Comparison of ENCODE assay signal across 34 mouse cellular contexts in the genomic region with DNA sequence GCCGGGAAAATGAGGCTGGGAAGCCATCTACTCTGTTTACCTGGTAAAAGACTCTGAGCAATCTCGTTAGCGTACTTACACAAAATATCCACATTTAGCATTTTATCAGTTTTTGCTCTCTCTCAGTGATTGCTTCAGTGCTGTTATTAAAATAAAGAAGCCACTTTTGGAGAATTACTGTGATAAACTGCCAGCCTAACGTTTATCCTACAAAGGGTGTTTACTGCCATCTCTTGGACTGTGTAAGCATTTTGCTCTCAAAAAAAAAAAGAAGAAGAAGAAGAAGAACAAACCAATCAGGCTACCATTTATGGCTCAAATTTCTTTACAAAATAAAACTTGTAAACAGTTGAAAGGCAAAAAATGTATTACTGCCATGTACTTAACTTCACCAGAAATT. TPM values are rescaled to one million over a fixed set of nuclear protein-coding genes. Genes with fewer than 3 reads are reported as not detected.
DNase-seq lines count a peak whose midpoint lies in the region; ATAC-seq and TF ChIP-seq lines count a peak whose summit lies in the region.
"Had no signal": no experiment of that assay in that cellular context is flagged by ENCODE, and none has a peak within 500 bp of the region (broad histone marks: within the 10 kb centered on the region; RNA-seq: fewer than 3 reads in every experiment).

No protein-coding gene starts in this region.

- peak; percentile 29 for DNase-seq in forebrain, embryonic 14.5 days (ENCODE audit: low spot score)
- DNase-seq in midbrain, embryonic 14.5 days, result peak; percentile 57
- DNase-seq in liver, embryonic 11.5 days (ENCODE audit: low spot score), result no peak
- DNase-seq: adrenal gland, postnatal 36 days; cerebellum, adult 2 months; cerebellum, postnatal 25 days; gastrocnemius, adult 2 months; gastrocnemius, postnatal 36 days; heart, adult 2 months; heart, postnatal 10 days; kidney, adult 8-10 months; kidney, postnatal 10 days; liver, postnatal 0 days; lung, postnatal 10 days; right cerebral cortex, adult 18-20 months; right cerebral cortex, postnatal 4 days; thymus, adult 2 months; thymus, postnatal 36 days had no signal

- no peak for ATAC-seq in forebrain, embryonic 14.5 days
- no peak for ATAC-seq in forebrain, embryonic 16.5 days
- ATAC-seq in intestine, postnatal 0 days, result no peak
- no peak for ATAC-seq in intestine, embryonic 16.5 days
- no peak for ATAC-seq in midbrain, embryonic 14.5 days (ENCODE audit: low FRiP score, low TSS enrichment)
- no peak for ATAC-seq in midbrain, embryonic 13.5 days
- no peak for ATAC-seq in liver, embryonic 11.5 days (replicated peaks; ENCODE audit: low FRiP score)
- no peak for ATAC-seq in heart, embryonic 11.5 days (replicated peaks; ENCODE audit: insufficient number of reproducible peaks, low FRiP score, low TSS enrichment)
- ATAC-seq: forebrain, embryonic 13.5 days; inflammation-experienced regulatory T-cells, adult 6 months; liver, embryonic 12.5 days; liver, postnatal 0 days; midbrain, embryonic 15.5 days had no signal

- H3K9me3 ChIP-seq in forebrain, embryonic 14.5 days (replicated peaks; ENCODE audit: control insufficient read depth, low read length), result no peaks in the 10 kb centered on the region
- H3K9me3 ChIP-seq in forebrain, embryonic 16.5 days (ENCODE audit: control insufficient read depth, low read length), result no peaks in the 10 kb centered on the region
- H3K9me3 ChIP-seq in intestine, postnatal 0 days (ENCODE audit: control insufficient read depth), result no peaks in the 10 kb centered on the region
- H3K9me3 ChIP-seq in intestine, embryonic 16.5 days (ENCODE audit: control insufficient read depth, low read length), result no peaks in the 10 kb centered on the region
- no peaks in the 10 kb centered on the region for H3K9me3 ChIP-seq in midbrain, embryonic 14.5 days (ENCODE audit: control insufficient read depth, low read length)
- H3K9me3 ChIP-seq in midbrain, embryonic 13.5 days, result no peaks in the 10 kb centered on the region
- no peaks in the 10 kb centered on the region for H3K9me3 ChIP-seq in liver, embryonic 11.5 days (ENCODE audit: control insufficient read depth, low read length)
- no peaks in the 10 kb centered on the region for H3K9me3 ChIP-seq in heart, embryonic 11.5 days (replicated peaks; ENCODE audit: control insufficient read depth, low read length)
- H3K9me3 ChIP-seq: embryonic facial prominence, embryonic 10.5 days; embryonic facial prominence, embryonic 15.5 days; forebrain, embryonic 13.5 days; heart, embryonic 13.5 days; limb, embryonic 13.5 days; liver, embryonic 12.5 days; midbrain, embryonic 15.5 days; neural tube, embryonic 12.5 days had no signal

- 49% methylated on average over 4 of the region's 4 CpGs for WGBS in forebrain, embryonic 14.5 days
- 44% methylated on average over 4 of the region's 4 CpGs for WGBS in forebrain, embryonic 16.5 days
- 59% methylated on average over 4 of the region's 4 CpGs for WGBS in intestine, postnatal 0 days
- WGBS in intestine, embryonic 16.5 days, result 62% methylated on average over 4 of the region's 4 CpGs
- WGBS in midbrain, embryonic 14.5 days, result 77% methylated on average over 4 of the region's 4 CpGs
- 77% methylated on average over 4 of the region's 4 CpGs for WGBS in midbrain, embryonic 13.5 days
- 65% methylated on average over 4 of the region's 4 CpGs for WGBS in liver, embryonic 11.5 days
- WGBS in heart, embryonic 11.5 days (ENCODE audit: insufficient replicate concordance), result 74% methylated on average over 4 of the region's 4 CpGs

- no peak overlapping the region for H3K4me2 ChIP-seq in forebrain, embryonic 14.5 days (ENCODE audit: low read length)
- H3K4me2 ChIP-seq in forebrain, embryonic 16.5 days (ENCODE audit: low read length), result no peak overlapping the region
- no peak overlapping the region for H3K4me2 ChIP-seq in intestine, postnatal 0 days (replicated peaks; ENCODE audit: low read depth)
- no peak overlapping the region for H3K4me2 ChIP-seq in intestine, embryonic 16.5 days (ENCODE audit: low read depth, low read length)
- H3K4me2 ChIP-seq in midbrain, embryonic 14.5 days (ENCODE audit: low read length), result no peak overlapping the region
- H3K4me2 ChIP-seq in midbrain, embryonic 13.5 days (replicated peaks), result no peak overlapping the region
- no peak overlapping the region for H3K4me2 ChIP-seq in liver, embryonic 11.5 days
- no peak overlapping the region for H3K4me2 ChIP-seq in heart, embryonic 11.5 days
- H3K4me2 ChIP-seq: embryonic facial prominence, embryonic 15.5 days; forebrain, embryonic 13.5 days; heart, embryonic 13.5 days; limb, embryonic 13.5 days; liver, embryonic 12.5 days; midbrain, embryonic 15.5 days; neural tube, embryonic 12.5 days had no signal

- no peaks in the 10 kb centered on the region for H3K4me1 ChIP-seq in forebrain, embryonic 14.5 days (ENCODE audit: control insufficient read depth, insufficient read depth, low read length)
- no peaks in the 10 kb centered on the region for H3K4me1 ChIP-seq in forebrain, embryonic 16.5 days (replicated peaks; ENCODE audit: control insufficient read depth, insufficient read depth, low read length)
- no peaks in the 10 kb centered on the region for H3K4me1 ChIP-seq in intestine, postnatal 0 days (replicated peaks; ENCODE audit: control insufficient read depth, insufficient read depth, low read length)
- no peaks in the 10 kb centered on the region; the same call in 1 of the 2 replicates for H3K4me1 ChIP-seq in intestine, embryonic 16.5 days (ENCODE audit: control insufficient read depth, insufficient read depth, low read length)
- H3K4me1 ChIP-seq in midbrain, embryonic 14.5 days (ENCODE audit: control insufficient read depth, insufficient read depth, low read length), result no peaks in the 10 kb centered on the region
- H3K4me1 ChIP-seq in midbrain, embryonic 13.5 days (replicated peaks), result no peaks in the 10 kb centered on the region
- no peaks in the 10 kb centered on the region for H3K4me1 ChIP-seq in liver, embryonic 11.5 days (replicated peaks; ENCODE audit: control insufficient read depth, insufficient read depth, low read length)
- no peaks in the 10 kb centered on the region for H3K4me1 ChIP-seq in heart, embryonic 11.5 days (ENCODE audit: control insufficient read depth, insufficient read depth, low read length)
- H3K4me1 ChIP-seq: embryonic facial prominence, embryonic 10.5 days; embryonic facial prominence, embryonic 15.5 days; forebrain, embryonic 13.5 days; heart, embryonic 13.5 days; liver, embryonic 12.5 days; neural tube, embryonic 12.5 days had no signal

- H3K9ac ChIP-seq in forebrain, embryonic 14.5 days (ENCODE audit: low read length), result no peak overlapping the region
- no peak overlapping the region for H3K9ac ChIP-seq in forebrain, embryonic 16.5 days (replicated peaks; ENCODE audit: low read depth, low read length)
- no peak overlapping the region for H3K9ac ChIP-seq in intestine, postnatal 0 days (ENCODE audit: low read depth, low read length)
- H3K9ac ChIP-seq in intestine, embryonic 16.5 days (ENCODE audit: low read depth, low read length), result no peak overlapping the region
- H3K9ac ChIP-seq in midbrain, embryonic 14.5 days (replicated peaks; ENCODE audit: low read length), result no peak overlapping the region
- no peak overlapping the region for H3K9ac ChIP-seq in midbrain, embryonic 13.5 days (replicated peaks)
- H3K9ac ChIP-seq in liver, embryonic 11.5 days (ENCODE audit: low read depth, low read length), result no peak overlapping the region
- no peak overlapping the region for H3K9ac ChIP-seq in heart, embryonic 11.5 days (ENCODE audit: low read depth, low read length)
- H3K9ac ChIP-seq: embryonic facial prominence, embryonic 15.5 days; forebrain, embryonic 13.5 days; heart, embryonic 13.5 days; limb, embryonic 13.5 days; liver, embryonic 12.5 days; liver, postnatal 0 days; midbrain, embryonic 15.5 days; neural tube, embryonic 12.5 days had no signal

- no peak overlapping the region for H3K4me3 ChIP-seq in forebrain, embryonic 14.5 days (ENCODE audit: low read depth, low read length)
- H3K4me3 ChIP-seq in forebrain, embryonic 16.5 days (replicated peaks; ENCODE audit: low read length), result no peak overlapping the region
- H3K4me3 ChIP-seq in intestine, postnatal 0 days (ENCODE audit: low read depth, low read length), result no peak overlapping the region
- H3K4me3 ChIP-seq in intestine, embryonic 16.5 days (ENCODE audit: low read length), result no peak overlapping the region
- H3K4me3 ChIP-seq in midbrain, embryonic 14.5 days (replicated peaks; ENCODE audit: low read depth, low read length), result no peak overlapping the region
- no peak overlapping the region for H3K4me3 ChIP-seq in midbrain, embryonic 13.5 days (replicated peaks)
- no peak overlapping the region for H3K4me3 ChIP-seq in liver, embryonic 11.5 days (ENCODE audit: low read depth, low read length)
- H3K4me3 ChIP-seq in heart, embryonic 11.5 days (ENCODE audit: low read depth, low read length), result no peak overlapping the region
- H3K4me3 ChIP-seq: embryonic facial prominence, embryonic 10.5 days; embryonic facial prominence, embryonic 15.5 days; forebrain, embryonic 13.5 days; gastrocnemius, adult 2 months; heart, adult 2 months; heart, embryonic 13.5 days; limb, embryonic 13.5 days; liver, embryonic 12.5 days; midbrain, embryonic 15.5 days; myocyte; neural tube, embryonic 12.5 days had no signal

- H3K27ac ChIP-seq in forebrain, embryonic 14.5 days (ENCODE audit: low read depth, low read length), result no peak overlapping the region
- H3K27ac ChIP-seq in forebrain, embryonic 16.5 days (ENCODE audit: low read length), result no peak overlapping the region
- H3K27ac ChIP-seq in intestine, postnatal 0 days (ENCODE audit: low read depth, low read length), result no peak overlapping the region
- H3K27ac ChIP-seq in intestine, embryonic 16.5 days (ENCODE audit: low read length), result no peak overlapping the region
- no peak overlapping the region for H3K27ac ChIP-seq in midbrain, embryonic 14.5 days (replicated peaks; ENCODE audit: low read depth, low read length)
- no peak overlapping the region for H3K27ac ChIP-seq in midbrain, embryonic 13.5 days
- H3K27ac ChIP-seq in liver, embryonic 11.5 days (ENCODE audit: low read depth, low read length), result no peak overlapping the region
- H3K27ac ChIP-seq in heart, embryonic 11.5 days (ENCODE audit: low read depth, low read length), result no peak overlapping the region
- H3K27ac ChIP-seq: embryonic facial prominence, embryonic 10.5 days; embryonic facial prominence, embryonic 15.5 days; forebrain, embryonic 13.5 days; gastrocnemius, adult 2 months; heart, adult 2 months; heart, embryonic 13.5 days; limb, embryonic 13.5 days; liver, embryonic 12.5 days; macrophage; midbrain, embryonic 15.5 days; neural tube, embryonic 12.5 days had no signal

- no peaks in the 10 kb centered on the region for H3K36me3 ChIP-seq in forebrain, embryonic 14.5 days (ENCODE audit: control insufficient read depth, insufficient read depth, low read length)
- no peaks in the 10 kb centered on the region for H3K36me3 ChIP-seq in forebrain, embryonic 16.5 days (ENCODE audit: control insufficient read depth, insufficient read depth)
- H3K36me3 ChIP-seq in intestine, postnatal 0 days (ENCODE audit: control insufficient read depth, insufficient read depth), result no peaks in the 10 kb centered on the region
- H3K36me3 ChIP-seq in intestine, embryonic 16.5 days (ENCODE audit: control insufficient read depth, insufficient read depth, low read length), result no peaks in the 10 kb centered on the region
- H3K36me3 ChIP-seq in midbrain, embryonic 14.5 days (ENCODE audit: control insufficient read depth, insufficient read depth, low read length), result no peaks in the 10 kb centered on the region
- no peaks in the 10 kb centered on the region for H3K36me3 ChIP-seq in midbrain, embryonic 13.5 days
- H3K36me3 ChIP-seq in liver, embryonic 11.5 days (ENCODE audit: control insufficient read depth, insufficient read depth, low read length), result no peaks in the 10 kb centered on the region
- H3K36me3 ChIP-seq in heart, embryonic 11.5 days (ENCODE audit: control insufficient read depth, insufficient read depth, low read length), result no peaks in the 10 kb centered on the region
- H3K36me3 ChIP-seq: embryonic facial prominence, embryonic 10.5 days; embryonic facial prominence, embryonic 15.5 days; heart, embryonic 13.5 days; limb, embryonic 13.5 days; liver, embryonic 12.5 days; midbrain, embryonic 15.5 days; neural tube, embryonic 12.5 days had no signal

- TF ChIP-seq CTCF in intestine, postnatal 0 days (IDR thresholded peaks at IDR 0.05; ENCODE audit: low read depth), result peak; percentile 18; the same call in 1 of the 2 replicates

- no peaks in the 10 kb centered on the region for H3K27me3 ChIP-seq in forebrain, embryonic 14.5 days (replicated peaks; ENCODE audit: control insufficient read depth, insufficient read depth, low read length)
- no peaks in the 10 kb centered on the region for H3K27me3 ChIP-seq in forebrain, embryonic 16.5 days (replicated peaks; ENCODE audit: control insufficient read depth, insufficient read depth, low read length)
- H3K27me3 ChIP-seq in intestine, postnatal 0 days (replicated peaks; ENCODE audit: control insufficient read depth, insufficient read depth, low read length), result no peaks in the 10 kb centered on the region
- H3K27me3 ChIP-seq in intestine, embryonic 16.5 days (replicated peaks; ENCODE audit: control insufficient read depth, insufficient read depth, low read length), result no peaks in the 10 kb centered on the region
- H3K27me3 ChIP-seq in midbrain, embryonic 14.5 days (ENCODE audit: control insufficient read depth, insufficient read depth, low read length), result no peaks in the 10 kb centered on the region
- H3K27me3 ChIP-seq in midbrain, embryonic 13.5 days, result no peaks in the 10 kb centered on the region
- no peaks in the 10 kb centered on the region for H3K27me3 ChIP-seq in liver, embryonic 11.5 days (replicated peaks; ENCODE audit: control insufficient read depth, insufficient read depth, low read length)
- H3K27me3 ChIP-seq in heart, embryonic 11.5 days (ENCODE audit: control insufficient read depth, insufficient read depth, low read length), result no peaks in the 10 kb centered on the region
- H3K27me3 ChIP-seq: embryonic facial prominence, embryonic 15.5 days; forebrain, embryonic 13.5 days; heart, embryonic 13.5 days; limb, embryonic 13.5 days; midbrain, embryonic 15.5 days; neural tube, embryonic 12.5 days had no signal

RNA-seq across cellular contexts. Expression of gene Zc3h15, which starts 20.2 kb away (rescaled TPM):
- polyA plus RNA-seq in forebrain, embryonic 14.5 days (2014; fragmentation: Nextera tagmentation; extraction: Ambion mirVana), result 132 and 159 TPM in 2 replicates
- polyA plus RNA-seq in forebrain, embryonic 16.5 days (2015; fragmentation: Nextera tagmentation; extraction: Ambion mirVana), result 171 and 174 TPM in 2 replicates
- 114 and 125 TPM in 2 replicates for polyA plus RNA-seq in intestine, postnatal 0 days (2015; fragmentation: Nextera tagmentation; extraction: Ambion mirVana)
- 99.0 and 113 TPM in 2 replicates for polyA plus RNA-seq in intestine, embryonic 16.5 days (2015; fragmentation: Nextera tagmentation; extraction: Ambion mirVana)
- polyA plus RNA-seq in midbrain, embryonic 14.5 days (2014; fragmentation: Nextera tagmentation; extraction: Ambion mirVana), result 168 and 171 TPM in 2 replicates
- polyA plus RNA-seq in midbrain, embryonic 13.5 days (2015; fragmentation: Nextera tagmentation; extraction: Ambion mirVana), result 191 and 224 TPM in 2 replicates
- 122 and 126 TPM in 2 replicates for polyA plus RNA-seq in liver, embryonic 11.5 days (2014; fragmentation: Nextera tagmentation; extraction: Ambion mirVana)
- 109 and 141 TPM in 2 replicates for polyA plus RNA-seq in heart, embryonic 11.5 days (2014; fragmentation: Nextera tagmentation; extraction: Ambion mirVana)
